Mouse (Mus musculus): ENCODE data around the gene Xdh.

The Xdh gene

GRCm38 (mm10) chr17:73949498-73949897, 498 bp downstream of the Xdh start:
- Histone ChIP-seq H3K4me3 (replicated peaks; ENCODE audit: low read length) (no peak overlapping the region), H3K4me1 (replicated peaks; ENCODE audit: low read depth, low read length) (no peaks in the 10 kb centered on the region), H3K27me3 (ENCODE audit: insufficient read depth, low read length) (no peaks in the 10 kb centered on the region), H3K9me3 (ENCODE audit: low read length) (peaks cover 10% of the 10 kb centered on the region; the same call in 1 of the 2 replicates), H3K36me3 (ENCODE audit: insufficient read depth, low read length) (no peaks in the 10 kb centered on the region)
- TF ChIP-seq NANOG (IDR thresholded peaks at IDR 0.05; ENCODE audit: borderline replicate concordance, low read length) (no peak), CTCF (conservative IDR thresholded peaks at IDR 0.05; ENCODE audit: low read length) (no peak), POU5F1 (IDR thresholded peaks at IDR 0.05; ENCODE audit: borderline replicate concordance, low read length) (no peak)

DNA sequence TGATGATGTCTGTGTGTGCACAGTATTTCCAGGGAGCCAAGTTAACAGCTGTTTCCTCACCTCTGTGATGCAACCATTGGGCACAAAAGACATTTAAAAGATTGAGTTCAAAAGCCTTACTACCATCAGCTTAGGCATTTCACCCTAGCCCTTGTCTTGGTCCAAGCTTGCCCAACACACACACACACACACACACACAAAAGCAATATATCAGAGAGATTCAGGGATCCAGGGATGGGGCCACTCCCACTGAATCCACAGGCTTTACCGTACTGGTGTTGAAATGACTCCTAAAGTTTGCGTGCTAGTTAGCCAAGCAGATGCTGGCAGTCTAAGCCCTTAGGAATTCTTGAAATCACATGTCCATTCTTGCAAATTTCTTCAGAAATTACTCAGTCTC, 1.2 kb downstream of the Xdh start:
- no peaks in the 10 kb centered on the region for H3K36me3 ChIP-seq (ENCODE audit: insufficient read depth, low read length)
- no peak for TF ChIP-seq POU5F1 (IDR thresholded peaks at IDR 0.05; ENCODE audit: borderline replicate concordance, low read length)
- TF ChIP-seq CTCF (conservative IDR thresholded peaks at IDR 0.05; ENCODE audit: low read length): no peak
- no peak for TF ChIP-seq NANOG (IDR thresholded peaks at IDR 0.05; ENCODE audit: borderline replicate concordance, low read length)
- no peak overlapping the region for H3K4me3 ChIP-seq (replicated peaks; ENCODE audit: low read length)
- no peaks in the 10 kb centered on the region for H3K27me3 ChIP-seq (ENCODE audit: insufficient read depth, low read length)
- H3K9me3 ChIP-seq (ENCODE audit: low read length): peaks cover 10% of the 10 kb centered on the region; the same call in 1 of the 2 replicates
- no peaks in the 10 kb centered on the region for H3K4me1 ChIP-seq (replicated peaks; ENCODE audit: low read depth, low read length)

GRCm38 (mm10) chr17:73948039-73948438, 2.0 kb downstream of the Xdh start:
- Histone ChIP-seq H3K27me3 (ENCODE audit: insufficient read depth, low read length) (no peaks in the 10 kb centered on the region), H3K9me3 (ENCODE audit: low read length) (0 out of 2 replicates have a peak, but pooled peaks cover 3% of the 10 kb centered on the region), H3K4me3 (replicated peaks; ENCODE audit: low read length) (no peak overlapping the region), H3K4me1 (replicated peaks; ENCODE audit: low read depth, low read length) (no peaks in the 10 kb centered on the region), H3K36me3 (ENCODE audit: insufficient read depth, low read length) (no peaks in the 10 kb centered on the region)
- TF ChIP-seq POU5F1 (IDR thresholded peaks at IDR 0.05; ENCODE audit: borderline replicate concordance, low read length): no peak
- no peak for TF ChIP-seq CTCF (conservative IDR thresholded peaks at IDR 0.05; ENCODE audit: low read length)
- TF ChIP-seq NANOG (IDR thresholded peaks at IDR 0.05; ENCODE audit: borderline replicate concordance, low read length): no peak

GRCm38 (mm10) chr17:73946856-73947255, 3.1 kb downstream of the Xdh start:
- TF ChIP-seq NANOG (IDR thresholded peaks at IDR 0.05; ENCODE audit: borderline replicate concordance, low read length) (no peak), CTCF (conservative IDR thresholded peaks at IDR 0.05; ENCODE audit: low read length) (no peak), POU5F1 (IDR thresholded peaks at IDR 0.05; ENCODE audit: borderline replicate concordance, low read length) (no peak)
- Histone ChIP-seq H3K4me3 (replicated peaks; ENCODE audit: low read length) (no peak overlapping the region), H3K36me3 (ENCODE audit: insufficient read depth, low read length) (no peaks in the 10 kb centered on the region), H3K27me3 (ENCODE audit: insufficient read depth, low read length) (no peaks in the 10 kb centered on the region), H3K9me3 (ENCODE audit: low read length) (no peaks in the 10 kb centered on the region), H3K4me1 (replicated peaks; ENCODE audit: low read depth, low read length) (no peaks in the 10 kb centered on the region)

DNA sequence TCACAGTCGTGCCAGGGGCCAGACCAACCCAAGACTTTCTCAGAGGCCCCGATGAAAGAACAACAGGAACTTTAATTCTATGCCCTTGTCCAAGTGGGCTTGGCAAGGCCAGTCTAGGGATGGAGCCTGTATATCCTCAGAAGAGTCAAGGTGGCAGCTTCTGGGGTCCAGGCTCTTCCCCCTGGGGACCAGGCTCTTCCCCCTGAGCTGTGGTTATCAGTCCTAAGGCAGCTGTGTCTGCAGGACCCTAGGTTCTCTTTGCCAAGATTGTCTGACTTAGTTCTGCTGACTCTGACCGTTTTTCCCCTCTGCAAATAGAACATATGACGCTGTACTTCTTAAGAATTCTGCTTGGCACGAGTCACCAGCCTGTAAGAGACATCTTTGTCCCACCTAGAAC, 5.3 kb downstream of the Xdh start:
- Histone ChIP-seq H3K4me3 (replicated peaks; ENCODE audit: low read length) (no peak overlapping the region), H3K4me1 (replicated peaks; ENCODE audit: low read depth, low read length) (no peaks in the 10 kb centered on the region), H3K9me3 (ENCODE audit: low read length) (no peaks in the 10 kb centered on the region), H3K36me3 (ENCODE audit: insufficient read depth, low read length) (no peaks in the 10 kb centered on the region), H3K27me3 (ENCODE audit: insufficient read depth, low read length) (no peaks in the 10 kb centered on the region)
- no peak for TF ChIP-seq POU5F1 (IDR thresholded peaks at IDR 0.05; ENCODE audit: borderline replicate concordance, low read length)
- TF ChIP-seq CTCF (conservative IDR thresholded peaks at IDR 0.05; ENCODE audit: low read length): no peak
- TF ChIP-seq NANOG (IDR thresholded peaks at IDR 0.05; ENCODE audit: borderline replicate concordance, low read length): no peak

- no peak for TF ChIP-seq POU5F1 (IDR thresholded peaks at IDR 0.05; ENCODE audit: borderline replicate concordance, low read length)
- TF ChIP-seq CTCF (conservative IDR thresholded peaks at IDR 0.05; ENCODE audit: low read length): no peak
- no peak for TF ChIP-seq NANOG (IDR thresholded peaks at IDR 0.05; ENCODE audit: borderline replicate concordance, low read length)
- H3K4me3 ChIP-seq (replicated peaks; ENCODE audit: low read length): no peak overlapping the region
- no peaks in the 10 kb centered on the region for H3K4me1 ChIP-seq (replicated peaks; ENCODE audit: low read depth, low read length)
- no peaks in the 10 kb centered on the region for H3K36me3 ChIP-seq (ENCODE audit: insufficient read depth, low read length)
- H3K9me3 ChIP-seq (ENCODE audit: low read length): no peaks in the 10 kb centered on the region
- no peaks in the 10 kb centered on the region for H3K27me3 ChIP-seq (ENCODE audit: insufficient read depth, low read length)
These were observed 7.6 kb downstream of the Xdh start for GRCm38 (mm10) chr17:73942268-73942962.

DNA sequence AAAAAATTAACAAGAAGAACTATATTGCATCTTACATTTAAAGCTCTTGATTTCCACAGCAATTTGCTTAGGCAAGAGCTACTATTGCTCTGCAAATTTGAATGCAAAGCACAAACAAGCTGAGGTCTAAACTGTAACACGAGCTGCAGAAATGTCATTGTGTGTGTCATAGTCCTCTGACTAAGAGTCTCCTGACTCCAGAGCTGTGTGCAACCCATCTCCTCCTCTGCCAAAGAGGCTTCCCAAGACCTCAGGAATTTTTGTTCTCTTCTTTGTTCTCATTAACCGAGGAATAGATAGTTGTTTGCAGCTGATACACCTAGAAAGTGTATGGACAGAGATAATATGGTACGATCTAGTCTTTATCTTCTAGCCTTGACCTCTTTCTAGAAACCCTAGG, 8.2 kb downstream of the Xdh start:
- H3K27me3 ChIP-seq (ENCODE audit: insufficient read depth, low read length): no peaks in the 10 kb centered on the region
- no peak overlapping the region for H3K4me3 ChIP-seq (replicated peaks; ENCODE audit: low read length)
- TF ChIP-seq CTCF (conservative IDR thresholded peaks at IDR 0.05; ENCODE audit: low read length) (no peak), NANOG (IDR thresholded peaks at IDR 0.05; ENCODE audit: borderline replicate concordance, low read length) (no peak), POU5F1 (IDR thresholded peaks at IDR 0.05; ENCODE audit: borderline replicate concordance, low read length) (no peak)
- no peaks in the 10 kb centered on the region for H3K4me1 ChIP-seq (replicated peaks; ENCODE audit: low read depth, low read length)
- H3K36me3 ChIP-seq (ENCODE audit: insufficient read depth, low read length): no peaks in the 10 kb centered on the region
- no peaks in the 10 kb centered on the region for H3K9me3 ChIP-seq (ENCODE audit: low read length)

DNA sequence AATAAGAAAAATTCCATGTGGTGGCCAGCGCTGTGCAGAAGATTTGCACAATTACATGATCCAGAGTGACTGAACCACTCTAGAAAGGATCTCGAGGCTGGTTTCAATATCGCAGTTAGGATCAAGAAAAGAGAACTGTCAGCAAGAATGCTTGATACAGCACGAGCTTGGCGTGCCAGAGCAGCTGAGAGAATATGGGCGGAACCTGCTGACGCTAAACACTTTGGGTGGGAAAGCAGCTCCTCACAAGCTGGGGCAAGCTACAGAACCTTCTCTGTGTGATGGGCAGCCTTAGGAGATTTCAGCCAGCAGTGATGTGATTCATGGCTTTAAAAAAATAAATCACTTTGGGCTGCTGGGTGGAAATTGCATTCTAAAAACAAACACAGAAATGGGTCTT, 12.9 kb downstream of the Xdh start:
- H3K27me3 ChIP-seq (ENCODE audit: insufficient read depth, low read length): no peaks in the 10 kb centered on the region
- TF ChIP-seq NANOG (IDR thresholded peaks at IDR 0.05; ENCODE audit: borderline replicate concordance, low read length): no peak
- TF ChIP-seq POU5F1 (IDR thresholded peaks at IDR 0.05; ENCODE audit: borderline replicate concordance, low read length): no peak
- no peak for TF ChIP-seq CTCF (conservative IDR thresholded peaks at IDR 0.05; ENCODE audit: low read length)
- H3K4me3 ChIP-seq (replicated peaks; ENCODE audit: low read length): no peak overlapping the region
- H3K4me1 ChIP-seq (replicated peaks; ENCODE audit: low read depth, low read length): no peaks in the 10 kb centered on the region
- no peaks in the 10 kb centered on the region for H3K9me3 ChIP-seq (ENCODE audit: low read length)
- no peaks in the 10 kb centered on the region for H3K36me3 ChIP-seq (ENCODE audit: insufficient read depth, low read length)

- H3K9me3 ChIP-seq (ENCODE audit: low read length): no peaks in the 10 kb centered on the region
- no peak overlapping the region for H3K4me3 ChIP-seq (replicated peaks; ENCODE audit: low read length)
- no peak for TF ChIP-seq CTCF (conservative IDR thresholded peaks at IDR 0.05; ENCODE audit: low read length)
- TF ChIP-seq NANOG (IDR thresholded peaks at IDR 0.05; ENCODE audit: borderline replicate concordance, low read length): no peak
- TF ChIP-seq POU5F1 (IDR thresholded peaks at IDR 0.05; ENCODE audit: borderline replicate concordance, low read length): no peak
- H3K27me3 ChIP-seq (ENCODE audit: insufficient read depth, low read length): no peaks in the 10 kb centered on the region
- H3K4me1 ChIP-seq (replicated peaks; ENCODE audit: low read depth, low read length): no peaks in the 10 kb centered on the region
- no peaks in the 10 kb centered on the region for H3K36me3 ChIP-seq (ENCODE audit: insufficient read depth, low read length)
These were observed 14.8 kb downstream of the Xdh start for GRCm38 (mm10) chr17:73935163-73935562.
